Mouse (Mus musculus) neural tube, embryonic 14.5 days (tissue): Measurements from ENCODE around the gene Spopl. TPM values are rescaled to one million over a fixed set of nuclear protein-coding genes. Genes with fewer than 3 reads are reported as not detected.
"Not testable (repeated sequence)": the region's sequence is repeated elsewhere in the genome, so short reads cannot be mapped to it uniquely, and the experiment has no call there.

ENCODE experiments used
- ATAC-seq: fragments of 200-750 bp; cut with Nextera tagmentation; 2 replicates; pipeline ENCODE4 v1.8.0; 2017; ENCODE audit warnings: low read depth, mild to moderate bottlenecking, moderate TSS enrichment, moderate library complexity
- H3K27ac ChIP-seq: fragments of 300-500 bp; sonication (generic); 2 replicates; pipeline ENCODE4 v1.5.1; 2014; ENCODE audit warnings: low read depth, mild to moderate bottlenecking, control low read depth, low read length, moderate library complexity, mixed read lengths
- H3K27me3 ChIP-seq: fragments of 300-500 bp; sonication (generic); 2 replicates; pipeline ENCODE4 v1.6.1; 2014; ENCODE audit warnings: low read length; ENCODE audit not compliant: control insufficient read depth, insufficient read depth
- H3K36me3 ChIP-seq: fragments of 300-500 bp; sonication (generic); 2 replicates; pipeline ENCODE4 v1.6.1; 2014; ENCODE audit warnings: low read length, mixed read lengths; ENCODE audit not compliant: control insufficient read depth, insufficient read depth
- H3K4me1 ChIP-seq: fragments of 300-500 bp; sonication (generic); 2 replicates; pipeline ENCODE4 v1.6.1; 2014; ENCODE audit warnings: low read length; ENCODE audit not compliant: control insufficient read depth, insufficient read depth
- H3K4me2 ChIP-seq: fragments of 300-500 bp; sonication (generic); 2 replicates; pipeline ENCODE4 v1.6.1; 2014; ENCODE audit warnings: mild to moderate bottlenecking, low read depth, low read length, control low read depth
- H3K4me3 ChIP-seq: fragments of 300-500 bp; sonication (generic); 2 replicates; pipeline ENCODE4 v1.5.1; 2014; ENCODE audit warnings: low read depth, low read length, control low read depth, mixed read lengths
- H3K9ac ChIP-seq: fragments of 300-500 bp; sonication (generic); replicated peaks from 2 replicates; pipeline ENCODE4 v1.6.1; 2014; ENCODE audit warnings: low read depth, mild to moderate bottlenecking, control low read depth, low read length, mixed read lengths
- H3K9me3 ChIP-seq: fragments of 300-500 bp; sonication (generic); 2 replicates; pipeline ENCODE4 v1.6.1; 2016; ENCODE audit warnings: low read length; ENCODE audit not compliant: control insufficient read depth
- WGBS: fragments of 180-500 bp; shearing (Covaris S2); extraction: QIAGEN DNeasy Blood & Tissue Kit; methylation state at CpG from one replicate; pipeline ENCODE4 v1.1.7; 2014; 5-methylcytosine and 5-hydroxymethylcytosine counted together
- polyA plus RNA-seq: library from polyadenylated mRNA; unstranded; fragments of >200 nt; fragmentation: Nextera tagmentation; extraction: Ambion mirVana; gene quantifications from 2 replicates; pipeline ENCODE4 v1.2.1, GENCODE M21; 2014

Gene Spopl
- 11.5 and 13.7 TPM in 2 replicates for polyA plus RNA-seq

DNA sequence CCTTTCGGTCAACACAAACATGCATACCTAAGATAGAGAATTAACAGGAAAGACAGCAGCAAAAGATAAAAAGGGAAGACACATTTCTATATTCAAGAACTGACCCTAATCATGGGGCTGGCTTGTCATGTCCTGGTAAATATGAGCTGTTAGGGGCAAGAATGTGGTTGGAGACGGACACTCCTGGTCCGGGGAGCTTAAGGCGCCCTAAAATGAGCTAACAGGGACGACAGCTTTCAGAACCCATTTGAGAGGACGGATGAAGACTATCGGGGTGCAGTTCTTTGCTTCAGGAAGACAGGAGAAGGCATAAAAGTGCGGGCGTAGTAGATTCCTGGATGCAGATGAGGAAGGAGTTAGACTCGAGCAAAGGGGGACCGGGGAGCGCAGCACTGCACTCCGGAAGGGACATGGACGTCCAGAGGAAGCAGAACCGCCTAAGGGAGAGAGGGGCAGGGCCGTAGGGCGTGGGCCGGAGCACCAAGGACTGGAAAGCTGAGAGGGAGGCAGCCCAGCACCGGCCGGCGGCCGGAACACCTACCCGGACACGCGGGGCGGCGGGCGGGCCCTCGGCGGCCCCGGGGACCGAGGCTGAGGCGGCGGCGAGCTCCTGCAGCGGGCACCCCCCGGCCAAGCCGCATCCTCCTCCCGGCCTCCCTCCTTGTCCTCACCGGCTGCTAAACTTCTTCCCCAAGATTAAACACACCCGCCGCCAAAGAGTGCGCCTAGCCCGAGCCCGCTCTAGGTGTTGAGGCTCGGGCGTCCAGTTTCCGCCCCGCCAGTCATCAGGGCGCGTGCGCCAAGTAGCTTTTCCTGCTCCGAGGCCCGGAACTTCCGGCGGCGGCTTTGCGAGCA is at the start of gene Spopl:
Gene Spopl (minus strand): TSS at position 805 of the 855 bp plus-strand sequence.
- Histone ChIP-seq H3K27me3 (0 out of 2 replicates have a peak, but pooled peaks cover 5% of the 10 kb centered on the region), H3K4me3 (peak within 1 kb of the TSS; percentile 97), H3K4me1 (peaks cover 8% of the 10 kb centered on the region), H3K9ac (peak within 1 kb of the TSS; percentile 96), H3K9me3 (no peaks in the 10 kb centered on the region), H3K27ac (peak within 1 kb of the TSS; percentile 71), H3K4me2 (peak within 1 kb of the TSS; percentile 90), H3K36me3 (no peaks in the 10 kb centered on the region)
- 3% methylated on average over 57 of the region's 58 CpGs for WGBS
- ATAC-seq, result peak; percentile 98

DNA sequence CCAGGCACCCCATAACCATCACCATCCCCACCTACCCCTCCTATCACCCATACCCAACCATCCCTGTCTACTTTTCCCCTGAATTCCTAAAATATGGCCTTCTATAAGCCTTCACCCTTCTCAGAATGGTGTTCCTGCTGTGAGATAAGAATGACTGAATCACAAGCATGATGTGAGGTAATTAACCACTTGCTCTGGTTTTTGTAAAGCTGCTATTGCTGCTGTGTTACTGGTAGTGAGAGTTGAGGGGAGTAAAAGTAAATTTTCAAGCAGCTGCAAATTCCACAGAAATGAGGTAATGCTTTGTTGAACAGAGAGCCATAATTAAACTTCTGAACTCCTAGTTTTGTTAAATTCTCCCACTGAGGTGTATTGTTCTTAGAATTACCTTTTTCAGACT is 48.2 kb upstream of the Spopl start:
- Histone ChIP-seq H3K36me3 (no peaks in the 10 kb centered on the region), H3K4me2 (no peak overlapping the region), H3K4me3 (no peak overlapping the region), H3K9me3 (no peaks in the 10 kb centered on the region), H3K27ac (no peak overlapping the region), H3K4me1 (no peaks in the 10 kb centered on the region), H3K9ac (no peak overlapping the region), H3K27me3 (no peaks in the 10 kb centered on the region)
- ATAC-seq, result no peak

DNA sequence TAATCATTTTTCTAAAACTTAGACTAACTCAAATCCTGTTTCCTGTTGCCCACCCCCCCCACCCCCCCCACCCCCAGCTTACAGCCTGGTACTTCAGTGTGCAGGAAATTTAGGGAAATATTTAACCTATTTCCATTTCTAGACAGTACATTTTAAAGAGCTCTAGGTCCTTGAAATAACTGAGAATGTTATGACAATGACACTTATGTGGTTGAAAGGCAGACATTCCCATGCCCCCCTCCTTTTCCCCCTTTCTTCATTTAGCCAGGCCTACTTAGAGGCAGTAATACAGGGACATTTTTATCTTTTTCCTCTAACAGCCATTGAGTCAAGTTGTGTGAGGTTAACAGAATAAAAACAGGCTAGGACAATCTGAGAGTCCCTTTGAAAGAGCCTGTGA is 46.1 kb upstream of the Spopl start:
- Histone ChIP-seq H3K36me3 (no peaks in the 10 kb centered on the region), H3K27me3 (no peaks in the 10 kb centered on the region), H3K4me2 (no peak overlapping the region)

DNA sequence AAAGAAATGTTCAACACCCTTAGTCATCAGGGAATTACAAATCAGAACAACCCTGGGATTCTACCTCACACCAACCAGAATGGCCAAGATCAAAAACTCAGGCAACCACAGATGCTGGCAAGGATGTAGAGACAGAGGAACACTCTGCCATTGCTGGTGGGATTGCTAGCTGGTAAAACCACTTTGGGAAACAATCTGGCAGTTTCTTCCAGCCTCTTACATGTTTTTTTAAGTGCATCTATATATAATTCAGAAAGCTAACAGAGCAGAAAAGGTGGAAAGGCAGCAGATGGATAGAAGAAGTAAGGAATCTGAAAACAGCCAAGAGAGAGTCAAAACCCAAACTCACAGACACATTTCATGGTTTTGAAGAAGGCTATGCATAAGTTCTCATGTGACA is 33.5 kb upstream of the Spopl start:
- ATAC-seq, result no peak
- no peak overlapping the region for H3K4me2 ChIP-seq
- no peaks in the 10 kb centered on the region for H3K4me1 ChIP-seq
- H3K4me3 ChIP-seq, result no peak overlapping the region
- H3K27me3 ChIP-seq, result no peaks in the 10 kb centered on the region
- no peaks in the 10 kb centered on the region for H3K9me3 ChIP-seq
- H3K9ac ChIP-seq, result no peak overlapping the region
- H3K27ac ChIP-seq, result no peak overlapping the region
- H3K36me3 ChIP-seq, result no peaks in the 10 kb centered on the region

More for the DNA sequence above, 46.1 kb upstream of the Spopl start:
- no peak for ATAC-seq
- Histone ChIP-seq H3K4me3 (no peak overlapping the region), H3K9ac (no peak overlapping the region), H3K9me3 (no peaks in the 10 kb centered on the region), H3K27ac (no peak overlapping the region), H3K4me1 (no peaks in the 10 kb centered on the region)

DNA sequence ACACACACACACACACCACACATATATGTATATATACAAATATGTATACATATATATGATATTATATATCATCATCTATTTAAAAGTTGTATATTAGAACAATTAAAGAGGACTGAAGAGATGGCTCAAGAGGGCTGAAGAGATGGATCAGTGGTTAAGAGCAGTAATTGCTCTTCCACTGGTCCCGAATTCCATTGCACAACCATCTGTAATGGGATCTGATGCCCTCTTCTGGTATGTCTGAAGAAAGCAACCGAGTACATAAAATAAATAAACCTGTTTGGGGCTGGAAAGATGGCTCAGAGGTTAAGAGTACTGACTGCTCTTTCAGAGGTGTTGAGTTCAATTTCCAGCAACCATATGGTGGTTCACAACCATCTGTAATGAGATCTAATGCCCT is 16.9 kb upstream of the Spopl start:
- H3K4me1 ChIP-seq, result no peaks in the 10 kb centered on the region
- H3K36me3 ChIP-seq, result no peaks in the 10 kb centered on the region
- H3K9me3 ChIP-seq, result no peaks in the 10 kb centered on the region
- no peak overlapping the region for H3K4me3 ChIP-seq
- H3K9ac ChIP-seq, result no peak overlapping the region
- ATAC-seq, result no peak
- H3K27ac ChIP-seq, result no peak overlapping the region
- H3K27me3 ChIP-seq, result no peaks in the 10 kb centered on the region
- WGBS, result 51% methylated on average over 2 of the region's 2 CpGs
- H3K4me2 ChIP-seq, result no peak overlapping the region

DNA sequence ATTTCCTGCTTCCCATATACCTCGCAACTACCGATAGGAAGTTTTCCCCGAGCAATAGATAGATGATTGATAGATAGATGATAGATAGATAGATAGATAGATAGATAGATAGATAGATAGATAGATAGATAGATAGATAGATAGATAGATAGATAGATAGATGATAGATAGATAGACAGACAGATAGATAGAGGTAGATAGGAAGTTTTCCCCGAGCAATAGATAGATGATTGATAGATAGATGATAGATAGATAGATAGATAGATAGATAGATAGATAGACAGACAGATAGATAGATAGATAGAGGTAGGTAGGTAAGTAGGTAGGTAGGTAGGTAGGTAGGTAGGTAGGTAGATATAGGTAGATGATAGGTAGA is 239 bp upstream of the Spopl start:
- not testable (repeated sequence) for H3K36me3 ChIP-seq, H3K27me3 ChIP-seq, H3K9me3 ChIP-seq, H3K9ac ChIP-seq, H3K4me1 ChIP-seq, H3K27ac ChIP-seq, ATAC-seq
- Histone ChIP-seq H3K4me3 (peak overlapping the region; percentile 97), H3K4me2 (peak overlapping the region; percentile 90)
- WGBS, result 21% methylated on average over 4 of the region's 4 CpGs

DNA sequence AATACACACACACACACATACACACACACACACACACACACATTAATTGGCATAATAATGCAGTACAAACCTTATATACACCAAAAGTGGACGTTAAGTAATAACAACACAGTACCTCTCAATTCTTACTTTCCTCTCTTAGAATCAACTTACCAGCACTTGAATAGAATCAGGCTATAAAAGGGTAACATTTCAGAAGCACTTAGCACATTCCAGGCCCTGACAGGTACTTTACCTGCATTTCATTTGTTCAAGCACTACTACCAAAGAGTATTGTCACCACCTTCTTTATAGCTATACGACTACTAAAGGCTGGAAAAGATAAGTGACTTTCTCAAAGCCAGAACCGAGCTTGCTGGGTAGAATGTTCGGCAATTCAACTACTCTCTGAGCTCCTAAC is 1.3 kb downstream of the Spopl start:
- no peak for ATAC-seq
- Histone ChIP-seq H3K36me3 (no peaks in the 10 kb centered on the region), H3K4me1 (peaks cover 8% of the 10 kb centered on the region), H3K4me3 (0 out of 2 replicates have a peak overlapping the region, but pooled peaks have one; percentile 97), H3K9me3 (no peaks in the 10 kb centered on the region), H3K9ac (no peak overlapping the region), H3K4me2 (peak overlapping the region; percentile 90), H3K27ac (no peak overlapping the region), H3K27me3 (0 out of 2 replicates have a peak, but pooled peaks cover 5% of the 10 kb centered on the region)
- WGBS, result 88% methylated on average over 4 of the region's 4 CpGs

DNA sequence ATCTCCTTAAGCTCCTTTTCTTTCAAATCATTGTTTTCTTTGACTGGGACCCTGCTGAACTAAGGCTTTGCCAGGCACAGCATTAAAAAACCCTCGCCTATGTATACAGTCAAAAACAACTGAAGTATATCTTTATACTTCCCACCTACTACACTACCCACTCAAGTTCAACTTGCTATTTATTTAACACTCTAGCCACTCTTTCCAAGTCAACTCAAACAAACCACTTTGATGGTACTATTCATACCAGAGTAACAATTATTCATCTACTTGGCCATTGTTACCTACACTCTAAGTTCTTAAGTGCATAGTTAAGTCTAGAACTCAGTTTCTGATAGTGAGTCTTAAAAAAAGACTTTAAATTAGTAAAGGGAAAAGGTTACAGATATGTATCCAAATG is 3.1 kb downstream of the Spopl start:
- peaks cover 8% of the 10 kb centered on the region for H3K4me1 ChIP-seq
- 91% methylated on average over 1 of the region's 1 CpGs for WGBS
- H3K27ac ChIP-seq, result no peak overlapping the region
- no peaks in the 10 kb centered on the region for H3K9me3 ChIP-seq
- no peaks in the 10 kb centered on the region for H3K36me3 ChIP-seq
- no peak overlapping the region for H3K4me2 ChIP-seq
- no peak overlapping the region for H3K9ac ChIP-seq
- ATAC-seq, result no peak
- no peak overlapping the region for H3K4me3 ChIP-seq
- no peaks in the 10 kb centered on the region for H3K27me3 ChIP-seq

DNA sequence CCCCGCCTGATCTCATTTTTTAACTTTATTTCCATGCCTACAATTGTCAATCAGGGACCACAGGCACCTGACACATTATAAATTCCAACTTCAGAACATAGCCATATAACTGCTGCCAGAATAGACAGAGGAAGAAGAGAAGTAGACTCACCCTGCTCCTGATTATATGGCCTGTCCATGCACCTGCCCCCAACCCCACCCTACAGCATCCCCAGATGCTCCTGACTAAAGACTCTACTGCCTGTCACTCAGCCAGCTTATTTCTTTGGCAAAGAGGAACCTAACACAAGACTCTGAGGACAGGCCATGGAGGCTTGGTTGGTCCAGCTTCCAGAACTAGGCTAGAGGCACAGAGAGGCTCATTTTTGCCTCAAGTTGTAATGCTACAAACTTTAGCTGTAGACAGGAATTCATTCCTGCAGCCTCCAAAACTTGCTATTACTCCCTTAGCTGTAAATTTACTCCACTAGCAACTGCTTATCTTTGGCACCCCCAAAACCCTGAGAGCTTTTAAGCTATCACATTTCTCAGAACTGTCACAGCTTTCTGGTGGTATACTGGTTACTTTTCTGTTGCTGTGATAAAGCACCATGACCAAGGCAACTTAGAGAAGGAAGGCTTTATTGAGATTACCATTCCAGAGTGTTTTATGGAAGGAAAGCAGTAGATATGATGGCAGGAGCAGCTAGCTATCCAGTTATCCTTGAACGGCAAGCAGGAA is 6.7 kb downstream of the Spopl start:
- Histone ChIP-seq H3K9me3 (no peaks in the 10 kb centered on the region), H3K9ac (no peak overlapping the region), H3K4me1 (no peaks in the 10 kb centered on the region), H3K27me3 (no peaks in the 10 kb centered on the region), H3K4me3 (no peak overlapping the region), H3K27ac (no peak overlapping the region), H3K36me3 (no peaks in the 10 kb centered on the region), H3K4me2 (no peak overlapping the region)
- ATAC-seq, result no peak
- 91% methylated on average over 2 of the region's 2 CpGs for WGBS
